Mouse (Mus musculus) forebrain, embryonic 12.5 days (tissue): ENCODE results near the gene Irx6. TPM values are rescaled to one million over a fixed set of nuclear protein-coding genes. Genes with fewer than 3 reads are reported as not detected.

ENCODE experiments used
- ATAC-seq: fragments of 200-750 bp; cut with Nextera tagmentation; 2 replicates; pipeline ENCODE4 v1.8.0; 2017; ENCODE audit warnings: moderate TSS enrichment; ENCODE audit not compliant: low FRiP score
- H3K27ac ChIP-seq: fragments of 300-500 bp; sonication (generic); 2 replicates; pipeline ENCODE4 v1.5.1; 2016; ENCODE audit warnings: mild to moderate bottlenecking
- H3K27me3 ChIP-seq: fragments of 300-500 bp; sonication (generic); 2 replicates; pipeline ENCODE4 v1.6.1; 2016; ENCODE audit warnings: mild to moderate bottlenecking
- H3K36me3 ChIP-seq: fragments of 300-500 bp; sonication (generic); replicated peaks from 2 replicates; pipeline ENCODE4 v1.6.1; 2016; ENCODE audit warnings: mild to moderate bottlenecking
- H3K4me1 ChIP-seq: fragments of 300-500 bp; sonication (generic); 2 replicates; pipeline ENCODE4 v1.6.1; 2016
- H3K4me2 ChIP-seq: fragments of 300-500 bp; sonication (generic); 2 replicates; pipeline ENCODE4 v1.6.1; 2016; ENCODE audit warnings: mild to moderate bottlenecking, moderate library complexity
- H3K4me3 ChIP-seq: fragments of 300-500 bp; sonication (generic); replicated peaks from 2 replicates; pipeline ENCODE4 v1.5.1; 2016; ENCODE audit warnings: mild to moderate bottlenecking
- H3K9ac ChIP-seq: fragments of 300-500 bp; sonication (generic); 2 replicates; pipeline ENCODE4 v1.6.1; 2016; ENCODE audit warnings: mild to moderate bottlenecking
- H3K9me3 ChIP-seq: fragments of 300-500 bp; sonication (generic); 2 replicates; pipeline ENCODE4 v1.6.1; 2016
- WGBS: fragments of 180-500 bp; shearing (Covaris S2); methylation state at CpG from one replicate; pipeline ENCODE4 v1.1.7; 2016; 5-methylcytosine and 5-hydroxymethylcytosine counted together
- polyA plus RNA-seq: library from polyadenylated mRNA; unstranded; fragments of >200 nt; fragmentation: Nextera tagmentation; extraction: Ambion mirVana; gene quantifications from 2 replicates; pipeline ENCODE4 v1.2.1, GENCODE M21; 2016

Gene Irx6
- 0.28 and 0.37 TPM in 2 replicates for polyA plus RNA-seq

DNA sequence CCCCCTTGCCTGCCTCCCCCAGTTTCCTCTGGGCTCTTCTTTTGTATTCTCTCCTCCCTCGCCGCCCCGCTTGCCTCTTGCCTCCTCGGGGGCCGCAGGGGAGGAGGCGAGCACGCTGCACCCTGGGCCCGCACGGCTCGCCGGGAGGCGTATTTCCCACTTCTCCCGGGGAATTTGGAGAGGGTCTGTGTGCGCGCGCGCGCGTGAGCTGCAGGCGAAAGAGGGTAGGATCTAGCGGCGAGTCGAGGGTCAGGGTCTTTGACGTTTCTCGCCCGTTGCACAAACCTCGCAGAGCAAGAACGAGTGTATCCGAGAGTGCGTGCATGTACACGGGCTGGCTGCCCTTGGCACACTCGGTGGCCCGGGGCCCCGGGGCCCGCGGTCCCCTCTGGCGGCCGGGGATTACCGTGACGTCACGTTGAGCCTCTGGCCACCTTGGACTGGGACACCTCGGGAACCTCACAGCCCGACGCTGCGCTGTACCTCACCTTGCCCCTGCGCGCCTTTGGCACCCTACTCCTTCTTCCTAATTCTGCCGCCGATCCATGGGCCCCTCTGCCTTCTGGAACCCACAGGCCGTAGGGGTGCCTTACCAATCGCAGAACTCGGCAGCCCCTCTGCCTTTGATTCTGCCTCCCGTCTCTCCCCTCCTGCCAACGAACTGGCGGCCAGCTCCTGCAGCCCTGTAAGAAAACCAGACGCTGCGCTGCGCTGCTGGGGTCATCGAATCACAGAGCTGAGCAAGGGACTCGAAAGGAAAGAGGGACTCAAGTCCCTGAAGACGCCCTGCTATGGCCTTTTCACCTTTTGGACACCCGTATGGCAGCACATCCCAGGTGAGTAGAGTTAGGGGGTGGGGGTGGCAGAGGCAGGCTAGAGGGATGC is at the start of gene Irx6:
Irx6 (plus strand) TSS at position 45 of the 885 bp plus-strand sequence.
- Histone ChIP-seq H3K4me1 (peaks cover 54% of the 10 kb centered on the region), H3K9ac (peak within 1 kb of the TSS; percentile 33; the same call in 1 of the 2 replicates), H3K36me3 (no peaks in the 10 kb centered on the region), H3K4me3 (peak within 1 kb of the TSS; percentile 41), H3K9me3 (no peaks in the 10 kb centered on the region), H3K27ac (no peak within 1 kb of the TSS), H3K4me2 (peak within 1 kb of the TSS; percentile 82), H3K27me3 (peaks cover 97% of the 10 kb centered on the region)
- 0 out of 2 replicates have a peak, but pooled peaks have one; percentile 44 for ATAC-seq
- under 1% methylated on average over 59 of the region's 62 CpGs for WGBS

GRCm38 (mm10) chr8:92628711-92629650 is 45.1 kb upstream of the Irx6 start:
- WGBS: 34% methylated on average over 14 of the region's 14 CpGs

DNA sequence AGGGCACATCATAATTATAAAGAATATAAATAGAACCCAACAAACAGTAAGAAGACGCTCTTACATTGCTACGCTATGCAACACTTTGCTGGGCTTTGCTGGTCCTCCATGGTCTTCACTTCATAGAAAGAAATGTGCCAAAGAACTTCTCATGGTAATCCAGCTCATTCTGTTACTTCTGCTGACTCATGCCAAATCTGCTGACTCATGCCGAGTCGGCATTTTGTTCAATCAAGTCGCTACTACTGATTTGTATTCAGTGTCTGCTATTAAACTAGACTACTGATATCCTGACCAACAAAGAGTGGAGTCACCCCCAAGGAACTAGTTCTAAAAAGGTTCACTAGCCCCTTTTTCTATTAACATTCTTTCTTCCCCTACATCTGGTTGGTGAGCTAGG is 40.9 kb upstream of the Irx6 start:
- 91% methylated on average over 5 of the region's 5 CpGs for WGBS
- no peak overlapping the region for H3K4me2 ChIP-seq
- no peaks in the 10 kb centered on the region for H3K36me3 ChIP-seq
- no peaks in the 10 kb centered on the region for H3K9me3 ChIP-seq
- H3K9ac ChIP-seq: no peak overlapping the region
- H3K27ac ChIP-seq: no peak overlapping the region
- no peak overlapping the region for H3K4me3 ChIP-seq
- ATAC-seq: no peak
- H3K4me1 ChIP-seq: no peaks in the 10 kb centered on the region; the same call in 1 of the 2 replicates
- H3K27me3 ChIP-seq: no peaks in the 10 kb centered on the region

More at GRCm38 (mm10) chr8:92628711-92629650, 45.1 kb upstream of the Irx6 start:
- H3K27ac ChIP-seq: no peak overlapping the region
- no peak overlapping the region for H3K9ac ChIP-seq
- H3K4me1 ChIP-seq: no peaks in the 10 kb centered on the region; the same call in 1 of the 2 replicates
- no peaks in the 10 kb centered on the region for H3K36me3 ChIP-seq
- H3K9me3 ChIP-seq: no peaks in the 10 kb centered on the region
- no peaks in the 10 kb centered on the region for H3K27me3 ChIP-seq
- ATAC-seq: no peak
- no peak overlapping the region for H3K4me2 ChIP-seq
- H3K4me3 ChIP-seq: no peak overlapping the region

- no peak overlapping the region for H3K4me3 ChIP-seq
- H3K4me1 ChIP-seq: no peaks in the 10 kb centered on the region
- H3K9me3 ChIP-seq: no peaks in the 10 kb centered on the region
- no peak overlapping the region for H3K9ac ChIP-seq
- H3K27ac ChIP-seq: no peak overlapping the region
- H3K36me3 ChIP-seq: no peaks in the 10 kb centered on the region
- 88% methylated on average over 8 of the region's 8 CpGs for WGBS
- no peak overlapping the region for H3K4me2 ChIP-seq
- no peak for ATAC-seq
- H3K27me3 ChIP-seq: peaks cover 3% of the 10 kb centered on the region; the same call in 1 of the 2 replicates
Measured at GRCm38 (mm10) chr8:92640820-92641219, 33.3 kb upstream of the Irx6 start.

DNA sequence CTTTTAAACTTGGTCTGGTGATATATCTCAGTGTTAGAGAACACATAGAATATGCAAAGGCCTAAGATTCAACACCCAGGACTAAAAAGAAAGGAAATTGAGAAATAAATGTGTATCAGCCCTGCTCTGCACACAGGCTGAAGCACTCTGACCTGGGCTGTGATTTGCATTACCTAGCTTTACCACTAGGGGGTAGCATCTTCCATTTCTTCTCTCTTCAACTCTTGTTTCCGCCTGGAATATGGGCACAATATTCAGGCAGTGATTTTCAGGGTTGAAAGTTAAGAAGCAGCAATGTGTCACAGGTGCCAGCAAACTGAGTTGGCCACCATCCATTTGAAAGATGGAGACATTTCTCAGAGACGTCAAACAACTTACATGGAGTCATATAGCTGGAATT is 27.5 kb upstream of the Irx6 start:
- Histone ChIP-seq H3K4me3 (no peak overlapping the region), H3K9me3 (no peaks in the 10 kb centered on the region), H3K4me2 (no peak overlapping the region), H3K27ac (no peak overlapping the region), H3K36me3 (no peaks in the 10 kb centered on the region), H3K27me3 (peaks cover 4% of the 10 kb centered on the region), H3K4me1 (0 out of 2 replicates have a peak, but pooled peaks cover 3% of the 10 kb centered on the region), H3K9ac (no peak overlapping the region)
- WGBS: 52% methylated on average over 2 of the region's 2 CpGs
- ATAC-seq: no peak

DNA sequence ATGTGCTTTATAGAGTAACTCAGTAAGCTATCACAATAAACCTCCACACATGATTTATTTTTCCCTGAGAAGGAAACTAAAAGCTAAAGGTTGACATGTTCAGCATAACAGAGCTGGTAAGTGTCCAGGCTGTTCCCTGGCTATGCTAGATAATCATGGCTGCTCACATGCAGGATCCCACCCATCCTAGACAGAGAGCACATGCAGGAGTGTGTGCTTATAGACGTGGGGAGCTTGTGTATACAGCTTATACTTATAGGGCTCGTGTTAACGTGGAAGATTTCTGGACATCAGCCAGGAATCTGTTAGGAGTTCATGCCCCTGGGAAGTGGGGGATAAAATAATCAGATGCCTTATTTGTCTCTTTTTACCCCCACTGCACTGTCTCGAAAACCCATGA is 9.9 kb upstream of the Irx6 start:
- Histone ChIP-seq H3K27ac (no peak overlapping the region), H3K36me3 (no peaks in the 10 kb centered on the region), H3K4me3 (no peak overlapping the region), H3K4me2 (no peak overlapping the region), H3K27me3 (peaks cover 26% of the 10 kb centered on the region), H3K9me3 (no peaks in the 10 kb centered on the region), H3K4me1 (no peaks in the 10 kb centered on the region; the same call in 1 of the 2 replicates), H3K9ac (no peak overlapping the region)
- ATAC-seq: no peak
- WGBS: 54% methylated on average over 4 of the region's 4 CpGs

- Histone ChIP-seq H3K4me2 (0 out of 2 replicates have a peak overlapping the region, but pooled peaks have one; percentile 1), H3K9me3 (no peaks in the 10 kb centered on the region), H3K9ac (no peak overlapping the region), H3K4me1 (peaks cover 46% of the 10 kb centered on the region), H3K36me3 (no peaks in the 10 kb centered on the region), H3K27ac (no peak overlapping the region), H3K27me3 (peaks cover 75% of the 10 kb centered on the region), H3K4me3 (no peak overlapping the region)
- no peak for ATAC-seq
- 31% methylated on average over 11 of the region's 11 CpGs for WGBS
Measured at GRCm38 (mm10) chr8:92670236-92670635, 3.9 kb upstream of the Irx6 start.

- Histone ChIP-seq H3K4me3 (no peak overlapping the region), H3K27me3 (peaks cover 80% of the 10 kb centered on the region), H3K27ac (no peak overlapping the region), H3K36me3 (no peaks in the 10 kb centered on the region), H3K9ac (no peak overlapping the region), H3K4me2 (0 out of 2 replicates have a peak overlapping the region, but pooled peaks have one; percentile 1), H3K9me3 (no peaks in the 10 kb centered on the region), H3K4me1 (peaks cover 46% of the 10 kb centered on the region)
- 16% methylated on average over 12 of the region's 12 CpGs for WGBS
- ATAC-seq: no peak
Measured at GRCm38 (mm10) chr8:92670656-92671195, 3.4 kb upstream of the Irx6 start.

DNA sequence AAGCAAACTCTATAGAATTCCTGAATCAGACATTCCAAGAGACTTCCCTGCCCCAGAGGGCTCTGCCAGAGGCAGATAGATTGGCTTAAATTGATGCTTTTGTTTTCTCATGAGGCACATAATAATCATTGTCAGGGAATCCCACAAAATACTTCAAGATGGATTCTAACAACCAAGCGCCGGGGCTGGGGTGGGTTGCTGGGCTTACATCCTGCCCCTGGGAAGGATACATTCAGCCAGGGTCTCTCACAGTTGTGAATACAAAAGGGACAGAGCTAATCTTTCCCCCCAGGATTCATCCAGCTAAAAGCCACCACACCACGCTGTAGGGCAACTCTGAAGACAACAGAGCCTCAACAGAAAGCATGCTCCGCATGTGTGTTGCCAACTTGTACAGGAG is 2.2 kb upstream of the Irx6 start:
- Histone ChIP-seq H3K4me2 (no peak overlapping the region), H3K36me3 (no peaks in the 10 kb centered on the region), H3K9ac (no peak overlapping the region), H3K27me3 (peaks cover 91% of the 10 kb centered on the region), H3K4me1 (peaks cover 46% of the 10 kb centered on the region), H3K9me3 (no peaks in the 10 kb centered on the region), H3K27ac (no peak overlapping the region), H3K4me3 (no peak overlapping the region)
- no peak for ATAC-seq
- WGBS: 37% methylated on average over 4 of the region's 4 CpGs

DNA sequence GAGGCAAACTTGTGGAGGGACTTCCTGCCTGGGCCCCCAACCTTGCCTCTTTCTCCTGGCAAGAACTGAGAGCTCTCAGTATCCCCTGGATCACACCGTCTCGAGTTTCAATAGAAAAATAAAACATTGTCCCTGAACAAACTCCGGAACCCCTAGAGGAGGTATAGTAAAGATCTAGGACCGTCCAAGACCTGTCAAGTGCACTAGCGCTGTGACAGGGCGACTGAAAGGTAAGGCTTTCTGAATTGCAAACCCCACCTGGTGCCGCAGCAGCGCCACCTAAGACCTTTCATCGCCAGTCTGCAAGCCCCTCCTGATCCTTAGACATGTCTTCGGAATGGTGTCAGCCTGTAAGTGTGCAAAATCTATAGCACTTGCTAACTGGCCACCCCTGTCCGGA is 987 bp upstream of the Irx6 start:
- ATAC-seq: no peak

DNA sequence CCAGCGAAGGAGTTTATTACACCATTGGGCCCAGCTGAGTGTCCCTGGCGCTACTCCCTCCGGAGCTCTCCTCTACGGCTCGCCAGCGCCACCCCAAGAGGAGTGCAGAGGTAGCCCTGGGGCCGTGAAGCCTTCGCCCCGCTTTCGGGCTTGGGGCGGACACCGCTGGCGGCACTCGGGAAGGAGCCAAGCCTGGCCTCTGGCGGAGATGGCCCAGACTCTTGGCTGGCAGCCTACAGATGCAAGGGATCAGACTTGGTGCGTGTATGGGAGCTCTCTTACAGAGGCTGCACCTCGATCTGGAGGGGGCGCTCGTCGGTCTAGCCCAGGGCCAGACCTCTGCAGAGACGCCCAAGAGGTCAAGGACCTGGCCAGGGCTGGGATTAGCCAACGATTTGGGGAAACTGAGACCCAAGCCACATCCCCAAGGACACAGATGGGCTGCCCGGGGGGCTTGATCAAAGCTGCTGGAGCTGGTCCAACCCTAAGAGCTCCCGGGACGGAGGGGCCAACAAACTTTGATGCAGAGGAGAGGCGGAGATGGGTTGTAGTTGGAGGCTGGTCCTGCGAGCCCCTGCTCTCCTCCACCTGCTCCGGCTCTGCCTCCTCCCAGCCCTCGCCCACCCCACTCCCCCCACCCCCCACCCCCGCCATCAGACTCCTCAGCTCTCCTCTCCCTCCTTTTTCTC is 389 bp upstream of the Irx6 start:
- H3K27ac ChIP-seq: no peak overlapping the region
- H3K4me2 ChIP-seq: peak overlapping the region; percentile 82
- H3K27me3 ChIP-seq: peaks cover 96% of the 10 kb centered on the region
- H3K36me3 ChIP-seq: no peaks in the 10 kb centered on the region
- peak overlapping the region; percentile 41 for H3K4me3 ChIP-seq
- ATAC-seq: peak; percentile 73
- H3K9me3 ChIP-seq: no peaks in the 10 kb centered on the region
- H3K9ac ChIP-seq: peak overlapping the region; percentile 33; the same call in 1 of the 2 replicates
- peaks cover 54% of the 10 kb centered on the region for H3K4me1 ChIP-seq
- under 1% methylated on average over 28 of the region's 30 CpGs for WGBS

More for the DNA sequence above, 987 bp upstream of the Irx6 start:
- H3K4me1 ChIP-seq: peaks cover 49% of the 10 kb centered on the region
- H3K27me3 ChIP-seq: peaks cover 95% of the 10 kb centered on the region
- H3K9ac ChIP-seq: no peak overlapping the region
- WGBS: 3% methylated on average over 11 of the region's 11 CpGs
- no peak overlapping the region for H3K27ac ChIP-seq
- no peaks in the 10 kb centered on the region for H3K9me3 ChIP-seq
- H3K4me3 ChIP-seq: peak overlapping the region; percentile 41
- no peaks in the 10 kb centered on the region for H3K36me3 ChIP-seq
- peak overlapping the region; percentile 82 for H3K4me2 ChIP-seq
